Mouse (Mus musculus): ENCODE results near the gene Pomp. TPM values are rescaled to one million over a fixed set of nuclear protein-coding genes. Genes with fewer than 3 reads are reported as not detected.
A peak's percentile ranks its signal among the peaks of the same experiment; 100 is the strongest.

The Pomp gene
- total RNA-seq, 2 experiments from 2014 or later, result 142 to 300 TPM

DNA sequence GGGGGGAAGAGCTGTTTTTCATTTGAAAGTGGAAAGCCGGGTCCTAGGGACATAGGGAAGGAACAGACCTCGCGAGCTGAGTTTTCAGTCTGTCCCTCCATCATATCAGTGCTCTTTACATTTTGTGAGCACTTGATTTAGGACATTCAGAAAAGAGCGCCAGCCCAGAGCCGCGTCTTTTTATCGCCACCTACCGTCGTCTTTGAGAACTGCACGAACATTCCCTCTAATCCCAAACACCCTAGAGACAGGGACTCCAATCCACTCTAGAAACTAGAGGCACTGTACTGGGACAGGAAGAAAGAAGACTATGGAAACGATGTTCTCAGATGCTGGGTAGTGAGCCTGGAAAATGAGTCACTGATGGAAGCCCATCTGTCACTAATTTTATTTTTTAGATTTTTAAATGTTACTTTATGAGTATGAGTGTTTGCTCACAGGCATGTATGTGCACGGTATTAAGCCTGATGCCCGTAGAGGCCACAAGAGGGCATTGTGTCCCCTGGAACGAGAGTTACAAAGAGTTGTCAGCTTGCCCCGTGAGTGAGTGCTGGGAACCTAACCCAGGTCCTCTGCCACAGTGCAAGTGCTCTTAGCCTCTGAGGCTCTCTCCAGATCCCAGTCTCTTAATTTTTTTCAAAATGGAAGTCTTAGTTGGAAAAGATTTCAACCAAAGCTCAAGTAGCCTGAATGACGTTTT is 11.9 kb upstream of the Pomp start:
- peak; percentile 66 for ATAC-seq (replicated peaks; ENCODE audit: low FRiP score, low TSS enrichment, poor library complexity, severe bottlenecking)

GRCm38 (mm10) chr5:147850194-147850593 is 10.1 kb upstream of the Pomp start:
- ATAC-seq (replicated peaks; ENCODE audit: low FRiP score, low TSS enrichment, poor library complexity, severe bottlenecking), result no peak

DNA sequence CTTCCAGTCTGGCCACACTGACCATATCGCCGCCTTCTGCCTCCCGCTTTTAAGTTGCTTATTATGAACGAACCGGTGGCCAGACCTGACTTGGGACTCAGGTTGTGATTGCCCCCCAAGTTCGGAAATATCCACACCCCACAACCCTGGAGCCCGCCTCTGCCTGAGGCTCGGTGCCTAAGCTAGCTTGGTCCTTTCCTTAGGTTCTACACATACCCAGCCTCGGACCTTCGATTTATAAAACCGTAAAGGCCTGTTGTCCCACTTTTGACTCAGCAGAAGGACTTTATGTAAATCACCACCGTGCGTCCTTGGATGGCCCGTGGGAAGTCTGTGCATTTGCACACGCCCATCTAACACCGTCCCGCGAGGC is 199 bp upstream of the Pomp start:
- ATAC-seq (replicated peaks; ENCODE audit: low FRiP score, low TSS enrichment, poor library complexity, severe bottlenecking), result peak; percentile 24

DNA sequence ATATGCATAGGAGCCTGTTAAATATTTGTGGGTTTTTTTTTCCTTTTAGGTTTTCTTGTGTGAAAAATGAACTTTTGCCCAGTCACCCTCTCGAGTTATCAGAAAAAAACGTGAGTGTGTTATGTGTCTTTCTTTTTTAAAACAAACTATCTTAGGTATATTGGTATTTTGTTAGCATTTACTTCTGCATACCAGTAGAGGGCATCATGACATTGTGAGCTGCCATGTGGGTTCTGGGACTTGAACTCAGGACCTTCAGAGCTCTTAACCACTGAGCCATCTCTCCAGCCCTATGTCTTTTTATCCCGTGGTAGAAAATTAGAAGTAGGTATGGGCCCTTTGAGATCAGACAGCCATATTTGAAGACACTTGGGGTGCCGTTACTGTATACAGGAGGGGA is 8.4 kb downstream of the Pomp start:
- no peak for ATAC-seq (replicated peaks; ENCODE audit: low FRiP score, low TSS enrichment, poor library complexity, severe bottlenecking)

DNA sequence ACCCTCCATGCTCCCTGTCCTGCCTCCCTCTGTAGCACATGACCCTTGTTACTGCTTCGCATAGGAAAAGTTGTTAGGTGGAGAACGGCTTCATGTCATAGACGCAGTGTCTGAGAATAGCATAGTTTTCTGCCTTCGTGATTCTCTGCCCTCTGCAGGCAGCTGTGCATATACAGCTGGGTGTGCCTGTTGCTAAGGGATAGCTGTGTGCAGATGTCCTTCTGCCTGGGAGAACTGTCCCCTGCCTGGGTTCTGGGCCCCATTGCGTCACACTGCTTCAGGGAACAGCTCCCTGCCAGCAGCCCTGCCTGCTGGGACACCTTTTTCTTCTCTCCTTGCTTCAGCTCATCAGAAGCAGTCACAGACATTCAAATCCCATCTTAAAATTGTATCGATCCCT is 9.3 kb downstream of the Pomp start:
- no peak for ATAC-seq (replicated peaks; ENCODE audit: low FRiP score, low TSS enrichment, poor library complexity, severe bottlenecking)

DNA sequence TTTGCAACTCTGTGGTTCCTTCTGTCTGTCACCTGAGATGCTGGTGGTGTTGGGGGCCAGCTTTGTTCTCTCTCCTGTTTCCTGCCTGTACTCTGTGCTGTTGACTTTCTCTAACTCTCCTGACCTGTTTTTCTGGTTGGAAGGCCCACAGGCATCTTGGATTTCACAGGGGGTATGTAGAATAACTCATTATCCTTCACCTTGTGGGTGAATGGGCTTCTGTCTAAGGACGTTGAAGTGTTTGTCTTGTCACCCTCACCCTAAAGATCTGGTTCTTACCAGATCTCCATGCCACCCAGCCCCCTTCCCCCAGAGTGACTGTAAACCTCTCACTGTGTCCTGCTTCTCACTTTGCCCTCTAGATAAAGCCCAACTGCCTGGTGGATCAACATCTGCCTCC is 10.0 kb downstream of the Pomp start:
- no peak for ATAC-seq (replicated peaks; ENCODE audit: low FRiP score, low TSS enrichment, poor library complexity, severe bottlenecking)

GRCm38 (mm10) chr5:147871091-147871820 is 11.0 kb downstream of the Pomp start:
- ATAC-seq (replicated peaks; ENCODE audit: low FRiP score, low TSS enrichment, poor library complexity, severe bottlenecking), result no peak

DNA sequence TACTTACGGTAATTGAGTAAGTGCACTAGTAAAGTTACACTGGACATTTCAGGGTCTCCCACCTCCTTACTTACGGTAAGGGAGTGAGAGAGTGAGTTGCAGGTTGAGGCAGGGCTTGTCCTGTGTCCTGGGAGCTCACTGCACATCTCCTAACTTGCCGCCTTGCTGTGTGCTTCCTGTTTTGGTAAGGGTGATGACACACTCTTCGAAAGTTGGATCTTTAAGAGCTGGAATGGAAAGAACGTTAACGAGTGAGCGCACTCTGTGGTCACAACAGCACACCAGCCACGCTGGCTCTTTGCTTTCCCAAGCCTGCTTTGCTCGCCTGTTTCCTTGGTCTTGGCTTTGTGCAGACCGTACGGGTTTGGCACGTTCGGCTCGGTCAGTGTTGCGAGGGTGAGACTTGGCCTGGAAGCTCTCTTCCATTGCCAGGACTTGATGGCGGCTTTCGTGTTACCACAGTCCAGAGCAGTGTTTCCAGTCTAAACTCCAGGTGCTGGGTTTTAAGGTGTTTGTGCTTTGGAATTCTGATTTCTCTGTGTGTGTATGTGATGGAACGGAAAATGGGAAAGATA is 14.3 kb downstream of the Pomp start:
- ATAC-seq (replicated peaks; ENCODE audit: low FRiP score, low TSS enrichment, poor library complexity, severe bottlenecking), result no peak

GRCm38 (mm10) chr5:147875210-147875609 is 14.9 kb downstream of the Pomp start:
- ATAC-seq (replicated peaks; ENCODE audit: low FRiP score, low TSS enrichment, poor library complexity, severe bottlenecking), result no peak

- ATAC-seq (replicated peaks; ENCODE audit: low FRiP score, low TSS enrichment, poor library complexity, severe bottlenecking), result 0 out of 2 replicates have a peak, but pooled peaks have one; percentile 28
Measured at GRCm38 (mm10) chr5:147877520-147877919, 17.3 kb downstream of the Pomp start.

- ATAC-seq (replicated peaks; ENCODE audit: low FRiP score, low TSS enrichment, poor library complexity, severe bottlenecking), result peak; percentile 89
Measured at GRCm38 (mm10) chr5:147879971-147880682, 19.9 kb downstream of the Pomp start.

DNA sequence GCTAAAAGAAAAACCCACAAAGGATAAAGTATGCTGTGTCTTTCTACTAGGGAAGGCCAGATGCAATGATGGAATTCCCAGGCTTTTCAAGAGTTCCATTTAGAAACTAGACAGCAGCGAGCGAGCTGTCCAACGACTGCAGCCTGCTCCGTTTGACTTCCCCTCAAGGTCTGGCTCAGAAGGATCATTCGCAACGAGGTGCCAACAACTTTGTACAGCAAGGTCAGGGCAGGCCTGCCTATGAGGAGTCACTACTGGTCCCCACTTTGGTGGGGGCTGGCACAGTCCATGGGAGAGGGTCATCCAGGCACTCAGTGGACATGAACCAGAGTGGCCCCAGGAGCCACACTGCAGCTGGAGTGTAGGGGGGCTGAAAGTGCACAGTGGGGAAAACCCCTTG is 23.3 kb downstream of the Pomp start:
- no peak for ATAC-seq (replicated peaks; ENCODE audit: low FRiP score, low TSS enrichment, poor library complexity, severe bottlenecking)

GRCm38 (mm10) chr5:147888313-147889297 is 28.3 kb downstream of the Pomp start:
- ATAC-seq (replicated peaks; ENCODE audit: low FRiP score, low TSS enrichment, poor library complexity, severe bottlenecking), result peak; percentile 91

DNA sequence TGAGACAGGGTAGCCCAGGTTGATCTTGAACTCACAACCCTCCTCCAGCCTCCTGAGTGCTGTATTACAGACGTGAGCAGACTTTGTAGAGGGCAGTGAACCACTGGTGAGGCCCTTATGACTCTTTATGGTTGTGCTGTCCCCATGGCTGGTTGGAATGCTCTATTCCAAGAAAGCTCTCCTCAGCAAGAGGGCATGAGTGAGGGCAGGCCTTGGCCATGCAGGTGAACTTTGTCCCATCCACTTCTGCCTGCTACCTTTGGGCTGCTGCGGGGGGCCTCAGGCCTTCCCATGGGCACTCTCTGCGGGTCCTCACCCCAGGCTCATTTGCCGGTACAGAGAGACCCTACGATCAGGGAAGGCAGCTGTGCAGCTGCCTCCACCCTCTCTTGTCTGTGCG is 32.5 kb downstream of the Pomp start:
- no peak for ATAC-seq (replicated peaks; ENCODE audit: low FRiP score, low TSS enrichment, poor library complexity, severe bottlenecking)

GRCm38 (mm10) chr5:147893143-147893542 is 32.9 kb downstream of the Pomp start:
- peak; percentile 54 for ATAC-seq (replicated peaks; ENCODE audit: low FRiP score, low TSS enrichment, poor library complexity, severe bottlenecking)

GRCm38 (mm10) chr5:147893766-147894454 is 33.6 kb downstream of the Pomp start:
- no peak for ATAC-seq (replicated peaks; ENCODE audit: low FRiP score, low TSS enrichment, poor library complexity, severe bottlenecking)

- ATAC-seq (replicated peaks; ENCODE audit: low FRiP score, low TSS enrichment, poor library complexity, severe bottlenecking), result peak; percentile 87
Measured at GRCm38 (mm10) chr5:147894455-147895076, 34.3 kb downstream of the Pomp start, which contains the start of gene Slc46a3. Slc46a3 (minus strand) TSS chr5:147894815.
